Comparison of ENCODE assay signal across 1 mouse cellular context in the genomic region with DNA sequence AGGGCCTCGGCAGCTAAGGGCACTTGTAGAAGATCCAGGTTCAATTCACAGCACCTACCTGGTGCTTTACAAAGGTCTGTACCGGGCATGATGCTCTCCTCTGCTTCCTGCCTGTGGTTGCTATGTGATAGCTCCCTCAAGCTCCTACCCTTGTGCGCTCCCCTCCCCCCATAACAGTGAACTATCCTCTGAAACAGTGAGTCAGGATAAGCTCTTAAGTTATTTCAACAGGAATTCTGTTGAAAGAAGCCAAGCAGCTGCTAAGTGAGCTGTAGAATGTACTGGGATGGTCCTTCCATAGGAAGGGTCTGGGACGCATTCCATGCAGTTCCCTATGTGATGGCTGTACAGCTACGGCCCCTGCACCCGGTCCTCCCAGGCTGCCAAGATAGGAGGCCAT.
TF ChIP-seq lines count a peak whose summit lies in the region.

No protein-coding gene starts in this region.

TF ChIP-seq in myocyte, 11 proteins besides CTCF, POLR2A, EP300 and RAD21:
- TF ChIP-seq TCF3 (IDR thresholded peaks at IDR 0.05; ENCODE audit: insufficient read length, low read depth) (no peak), TCF12 (IDR thresholded peaks at IDR 0.05; ENCODE audit: insufficient read depth, poor library complexity, severe bottlenecking) (no peak), CEBPB (IDR thresholded peaks at IDR 0.05; ENCODE audit: insufficient read depth, poor library complexity, severe bottlenecking) (no peak), POLR2AphosphoS2 (IDR thresholded peaks at IDR 0.05; ENCODE audit: insufficient read length, low read depth) (no peak), MAX (IDR thresholded peaks at IDR 0.05; ENCODE audit: low read depth) (no peak), E2F4 (IDR thresholded peaks at IDR 0.05; ENCODE audit: insufficient read depth) (no peak)
